7 mouse cellular contexts compared by ENCODE assay signal in the genomic region with DNA sequence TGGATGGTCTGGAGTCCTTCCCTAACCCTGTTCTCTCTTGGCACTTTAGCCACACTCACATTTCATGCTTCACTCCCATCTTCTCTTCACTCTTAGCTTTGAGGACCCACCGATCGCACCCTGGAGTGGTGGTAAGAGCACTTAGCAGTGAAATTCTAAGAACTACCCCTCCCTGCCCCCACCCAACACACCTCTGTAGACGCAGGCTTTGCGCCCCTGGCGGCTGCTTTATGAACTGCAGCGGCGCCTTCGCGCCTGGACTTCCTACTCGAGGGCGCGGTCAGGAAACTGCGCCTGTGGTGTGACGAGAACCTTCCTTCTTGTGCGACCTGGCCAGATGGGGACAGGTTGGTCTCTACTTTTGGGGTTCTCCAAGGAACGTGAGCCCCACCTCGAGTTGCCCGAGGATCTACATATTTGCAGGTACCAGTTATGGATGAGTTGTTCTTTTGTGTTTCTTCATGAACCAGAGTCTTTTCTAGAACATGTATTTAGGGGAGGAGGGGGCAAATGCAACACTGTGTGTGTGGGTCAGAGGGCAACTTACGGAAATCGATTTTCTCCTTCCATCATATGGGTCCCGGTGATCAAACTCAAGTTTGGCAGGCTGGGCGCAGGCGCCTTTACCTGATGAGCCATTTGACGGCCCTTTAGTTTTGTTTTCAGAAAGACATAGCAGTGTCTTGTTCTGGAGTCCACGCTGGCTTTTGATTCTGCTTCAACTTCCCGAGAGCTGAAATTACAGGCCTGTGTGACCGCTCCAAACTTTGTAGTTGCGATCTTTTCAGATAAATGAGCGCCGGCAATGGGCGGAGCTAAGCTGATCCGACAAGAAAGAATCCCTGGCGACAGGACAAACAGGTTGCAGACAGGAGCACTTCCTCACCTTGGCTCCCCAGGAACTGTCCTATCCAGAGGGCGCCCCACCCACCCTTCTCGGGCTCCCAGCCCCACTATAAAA. TPM values are rescaled to one million over a fixed set of nuclear protein-coding genes. Genes with fewer than 3 reads are reported as not detected.
A peak's percentile ranks its signal among the peaks of the same experiment; 100 is the strongest.
DNase-seq lines count a peak whose midpoint lies in the region; ATAC-seq lines count a peak whose summit lies in the region.

Gene Slc52a3, plus strand, starts transcription at position 283 of the 961 bp plus-strand sequence.

- peak within 1 kb of the TSS; percentile 44 for H3K9ac ChIP-seq in intestine, embryonic 16.5 days (ENCODE audit: low read depth, low read length)
- H3K9ac ChIP-seq in midbrain, embryonic 12.5 days (replicated peaks): no peak within 1 kb of the TSS

- no peaks in the 10 kb centered on the region for H3K9me3 ChIP-seq in intestine, embryonic 16.5 days (ENCODE audit: control insufficient read depth, low read length)
- no peaks in the 10 kb centered on the region for H3K9me3 ChIP-seq in midbrain, embryonic 12.5 days

- peak within 1 kb of the TSS; percentile 52 for H3K4me2 ChIP-seq in intestine, embryonic 16.5 days (ENCODE audit: low read depth, low read length)
- peak within 1 kb of the TSS; percentile 11; the same call in 1 of the 2 replicates for H3K4me2 ChIP-seq in midbrain, embryonic 12.5 days (replicated peaks)

- DNase-seq in adrenal gland, adult 8-10 months: peak; percentile 66
- peak; percentile 87 for DNase-seq in embryo, embryonic 11 days
- peak; percentile 82 to 84 for DNase-seq in gastrocnemius, postnatal 36 days
- peak; percentile 72 to 78 for DNase-seq in left cerebral cortex, postnatal 36 days (ENCODE audit: low spot score in 2 of 2)
- DNase-seq in spleen, adult 12 weeks (ENCODE audit: low spot score): peak; percentile 72

- no peaks in the 10 kb centered on the region for H3K36me3 ChIP-seq in intestine, embryonic 16.5 days (ENCODE audit: control insufficient read depth, insufficient read depth, low read length)
- H3K36me3 ChIP-seq in midbrain, embryonic 12.5 days: no peaks in the 10 kb centered on the region

- H3K4me3 ChIP-seq in intestine, embryonic 16.5 days (ENCODE audit: low read length): peak within 1 kb of the TSS; percentile 38
- H3K4me3 ChIP-seq in midbrain, embryonic 12.5 days: 0 out of 2 replicates have a peak within 1 kb of the TSS, but pooled peaks have one; percentile 7

- intact Hi-C loops in gastrocnemius, postnatal 36 days (cut with DNase I): no loop called here
- intact Hi-C loops in left cerebral cortex, postnatal 36 days (cut with DNase I): no loop called here

- peak; percentile 66 for ATAC-seq in intestine, embryonic 16.5 days
- ATAC-seq in midbrain, embryonic 12.5 days (ENCODE audit: low FRiP score, low read depth): no peak

- H3K27ac ChIP-seq in intestine, embryonic 16.5 days (ENCODE audit: low read length): 0 out of 2 replicates have a peak within 1 kb of the TSS, but pooled peaks have one; percentile 9
- H3K27ac ChIP-seq in midbrain, embryonic 12.5 days (replicated peaks): no peak within 1 kb of the TSS

- 8% methylated on average over 35 of the region's 35 CpGs for WGBS in intestine, embryonic 16.5 days
- WGBS in midbrain, embryonic 12.5 days: 9% methylated on average over 35 of the region's 35 CpGs

- H3K27me3 ChIP-seq in intestine, embryonic 16.5 days (replicated peaks; ENCODE audit: control insufficient read depth, insufficient read depth, low read length): 0 out of 2 replicates have a peak, but pooled peaks cover 14% of the 10 kb centered on the region
- peaks cover 76% of the 10 kb centered on the region for H3K27me3 ChIP-seq in midbrain, embryonic 12.5 days

- 0 out of 2 replicates have a peak, but pooled peaks cover 8% of the 10 kb centered on the region for H3K4me1 ChIP-seq in intestine, embryonic 16.5 days (ENCODE audit: control insufficient read depth, insufficient read depth, low read length)
- H3K4me1 ChIP-seq in midbrain, embryonic 12.5 days: peaks cover 28% of the 10 kb centered on the region

RNA-seq across cellular contexts. Expression of gene Slc52a3, which starts in this region (rescaled TPM):
- 1 to 10 TPM; 1.8 to 4.4 (median 3.3) TPM for total RNA-seq in adrenal gland, adult 8-10 months (2022)
- total RNA-seq in gastrocnemius, postnatal 36 days (2021): under 1 TPM; 0.36 to 0.91 TPM
- polyA plus RNA-seq in intestine, embryonic 16.5 days (2015; fragmentation: Nextera tagmentation; extraction: Ambion mirVana): 6.9 and 7.0 TPM in 2 replicates
- total RNA-seq in left cerebral cortex, postnatal 36 days (2021): 1 to 10 TPM; 2.2 to 3.2 TPM
- 0.94 and 1.2 TPM in 2 replicates for polyA plus RNA-seq in midbrain, embryonic 12.5 days (2016; fragmentation: Nextera tagmentation; extraction: Ambion mirVana)

Comparison
In these comparisons a context has a peak if more than half of its experiments do, and no peak if none do; other contexts are left out.
1. Peak in DNase-seq in gastrocnemius, postnatal 36 days; RNA of the gene not detected or under 1 TPM.